29 mouse cellular contexts compared by ENCODE assay signal in the genomic region with DNA sequence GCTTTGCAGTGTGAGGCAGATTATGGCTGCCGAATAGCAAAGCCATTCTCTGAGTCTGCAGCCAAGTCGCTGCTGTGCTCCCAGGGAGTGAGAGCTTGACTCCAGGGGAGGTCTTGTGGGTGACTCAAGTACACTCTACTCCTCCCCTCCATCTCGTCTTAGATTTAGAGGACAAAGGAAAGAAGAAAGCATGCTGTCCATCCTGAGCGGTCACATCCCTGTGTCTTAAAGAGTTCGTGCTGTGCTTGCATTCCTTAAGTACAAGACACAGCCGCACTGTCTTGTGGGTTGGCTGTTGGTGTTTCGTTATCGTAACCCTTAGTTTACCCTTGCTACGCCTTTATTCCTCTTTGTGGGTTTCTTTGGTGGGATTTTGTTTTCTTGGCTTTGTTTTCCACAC. TPM values are rescaled to one million over a fixed set of nuclear protein-coding genes. Genes with fewer than 3 reads are reported as not detected.
DNase-seq lines count a peak whose midpoint lies in the region; ATAC-seq and TF ChIP-seq lines count a peak whose summit lies in the region.
"Had no signal": no experiment of that assay in that cellular context is flagged by ENCODE, and none has a peak within 500 bp of the region (broad histone marks: within the 10 kb centered on the region; RNA-seq: fewer than 3 reads in every experiment).

No protein-coding gene starts in this region.

- H3K9me3 ChIP-seq in forebrain, postnatal 0 days (ENCODE audit: low read length) = no peaks in the 10 kb centered on the region
- no peaks in the 10 kb centered on the region for H3K9me3 ChIP-seq in forebrain, embryonic 13.5 days (replicated peaks)
- no peaks in the 10 kb centered on the region for H3K9me3 ChIP-seq in kidney, embryonic 15.5 days (replicated peaks)
- H3K9me3 ChIP-seq in lung, postnatal 0 days (ENCODE audit: low read length) = no peaks in the 10 kb centered on the region
- no peaks in the 10 kb centered on the region for H3K9me3 ChIP-seq in stomach, postnatal 0 days (ENCODE audit: control insufficient read depth, low read length)
- H3K9me3 ChIP-seq: forebrain, embryonic 15.5 days; hindbrain, embryonic 12.5 days; limb, embryonic 12.5 days; midbrain, embryonic 10.5 days; midbrain, embryonic 15.5 days; neural tube, embryonic 15.5 days had no signal

- H3K27ac ChIP-seq in forebrain, postnatal 0 days (ENCODE audit: low read depth, low read length) = peak overlapping the region; percentile 54; the same call in 1 of the 2 replicates
- no peak overlapping the region for H3K27ac ChIP-seq in forebrain, embryonic 13.5 days
- H3K27ac ChIP-seq in kidney, embryonic 15.5 days = no peak overlapping the region
- H3K27ac ChIP-seq in lung, postnatal 0 days (ENCODE audit: low read length) = peak overlapping the region; percentile 71; the same call in 1 of the 2 replicates
- H3K27ac ChIP-seq in stomach, postnatal 0 days (replicated peaks) = 0 out of 2 replicates have a peak overlapping the region, but pooled peaks have one; percentile 8
- H3K27ac ChIP-seq: forebrain, embryonic 15.5 days; hindbrain, embryonic 12.5 days; limb, embryonic 12.5 days; midbrain, embryonic 10.5 days; midbrain, embryonic 15.5 days; neural tube, embryonic 15.5 days had no signal

- TF ChIP-seq CTCF in forebrain, postnatal 0 days (IDR thresholded peaks at IDR 0.05; ENCODE audit: low read depth) = no peak
- no peak for TF ChIP-seq CTCF in lung, postnatal 0 days (IDR thresholded peaks at IDR 0.05)
- no peak for TF ChIP-seq CTCF in stomach, postnatal 0 days (IDR thresholded peaks at IDR 0.05; ENCODE audit: low read depth)

- no peak for TF ChIP-seq EP300 in lung, postnatal 0 days (IDR thresholded peaks at IDR 0.05)
- TF ChIP-seq EP300 in stomach, postnatal 0 days (optimal IDR thresholded peaks at IDR 0.05) = no peak

- ATAC-seq in forebrain, postnatal 0 days = no peak
- ATAC-seq in forebrain, embryonic 13.5 days = no peak
- ATAC-seq in kidney, embryonic 15.5 days (replicated peaks; ENCODE audit: low FRiP score) = no peak
- ATAC-seq in lung, postnatal 0 days = no peak
- no peak for ATAC-seq in stomach, postnatal 0 days (ENCODE audit: low FRiP score, low TSS enrichment)
- ATAC-seq: forebrain, embryonic 15.5 days; intestine, postnatal 0 days; midbrain, embryonic 15.5 days had no signal

- H3K4me3 ChIP-seq in forebrain, postnatal 0 days (ENCODE audit: low read depth, low read length) = no peak overlapping the region
- H3K4me3 ChIP-seq in forebrain, embryonic 13.5 days = no peak overlapping the region
- H3K4me3 ChIP-seq in kidney, embryonic 15.5 days (replicated peaks) = no peak overlapping the region
- no peak overlapping the region for H3K4me3 ChIP-seq in lung, postnatal 0 days (ENCODE audit: low read depth, low read length)
- H3K4me3 ChIP-seq in stomach, postnatal 0 days (ENCODE audit: low read depth, low read length) = no peak overlapping the region
- H3K4me3 ChIP-seq: forebrain, embryonic 15.5 days; hindbrain, embryonic 12.5 days; limb, embryonic 12.5 days; midbrain, embryonic 10.5 days; midbrain, embryonic 15.5 days; neural tube, embryonic 15.5 days had no signal

- no peak overlapping the region for H3K9ac ChIP-seq in forebrain, postnatal 0 days
- H3K9ac ChIP-seq in forebrain, embryonic 13.5 days = no peak overlapping the region
- no peak overlapping the region for H3K9ac ChIP-seq in kidney, embryonic 15.5 days
- no peak overlapping the region for H3K9ac ChIP-seq in lung, postnatal 0 days (replicated peaks; ENCODE audit: low read depth)
- H3K9ac ChIP-seq in stomach, postnatal 0 days (ENCODE audit: low read length) = no peak overlapping the region
- H3K9ac ChIP-seq: forebrain, embryonic 15.5 days; hindbrain, embryonic 12.5 days; limb, embryonic 12.5 days; midbrain, embryonic 15.5 days; neural tube, embryonic 15.5 days had no signal

- 59% methylated on average over 9 of the region's 9 CpGs for WGBS in forebrain, postnatal 0 days
- 58% methylated on average over 9 of the region's 9 CpGs for WGBS in forebrain, embryonic 13.5 days
- WGBS in kidney, embryonic 15.5 days = 71% methylated on average over 9 of the region's 9 CpGs
- 63% methylated on average over 9 of the region's 9 CpGs for WGBS in lung, postnatal 0 days
- 62% methylated on average over 9 of the region's 9 CpGs for WGBS in stomach, postnatal 0 days

- DNase-seq in forebrain, postnatal 0 days = no peak
- DNase-seq in kidney, postnatal 14 days = peak; percentile 11
- DNase-seq in lung, postnatal 0 days (ENCODE audit: low spot score) = no peak
- DNase-seq in lung, postnatal 10 days = no peak
- no peak for DNase-seq in stomach, postnatal 0 days (ENCODE audit: low spot score)
- no peak for DNase-seq in cerebellum, postnatal 36 days
- DNase-seq: adrenal gland, postnatal 10 days; cerebellum, adult 11 months; cerebellum, adult 9-10 months; embryo, embryonic 11 days; gastrocnemius, postnatal 14 days; heart, postnatal 36 days; layer of hippocampus, adult 9-11 months; lung, adult 2 months; retina, postnatal 1 day; right cerebral cortex, postnatal 25 days; thymus, adult 18-20 months; thymus, postnatal 36 days had no signal

- no peaks in the 10 kb centered on the region for H3K36me3 ChIP-seq in forebrain, postnatal 0 days (ENCODE audit: insufficient read depth)
- H3K36me3 ChIP-seq in forebrain, embryonic 13.5 days (ENCODE audit: poor library complexity, severe bottlenecking) = no peaks in the 10 kb centered on the region
- no peaks in the 10 kb centered on the region for H3K36me3 ChIP-seq in kidney, embryonic 15.5 days
- H3K36me3 ChIP-seq in lung, postnatal 0 days (ENCODE audit: insufficient read depth, low read length) = no peaks in the 10 kb centered on the region
- no peaks in the 10 kb centered on the region for H3K36me3 ChIP-seq in stomach, postnatal 0 days (ENCODE audit: control insufficient read depth, insufficient read depth, low read length)
- H3K36me3 ChIP-seq: forebrain, embryonic 15.5 days; hindbrain, embryonic 12.5 days; limb, embryonic 12.5 days; midbrain, embryonic 10.5 days; midbrain, embryonic 15.5 days; neural tube, embryonic 15.5 days had no signal

- no peak overlapping the region for H3K4me2 ChIP-seq in forebrain, postnatal 0 days (ENCODE audit: low read depth)
- no peak overlapping the region for H3K4me2 ChIP-seq in forebrain, embryonic 13.5 days
- no peak overlapping the region for H3K4me2 ChIP-seq in kidney, embryonic 15.5 days
- no peak overlapping the region for H3K4me2 ChIP-seq in lung, postnatal 0 days (replicated peaks; ENCODE audit: low read depth, low read length)
- no peak overlapping the region for H3K4me2 ChIP-seq in stomach, postnatal 0 days (replicated peaks; ENCODE audit: low read depth)
- H3K4me2 ChIP-seq: forebrain, embryonic 15.5 days; heart, embryonic 11.5 days; hindbrain, embryonic 12.5 days; limb, embryonic 12.5 days; liver, embryonic 11.5 days; midbrain, embryonic 15.5 days; neural tube, embryonic 15.5 days had no signal

- H3K27me3 ChIP-seq in forebrain, postnatal 0 days (ENCODE audit: insufficient read depth, low read length) = no peaks in the 10 kb centered on the region
- H3K27me3 ChIP-seq in forebrain, embryonic 13.5 days = no peaks in the 10 kb centered on the region
- H3K27me3 ChIP-seq in kidney, embryonic 15.5 days = no peaks in the 10 kb centered on the region
- no peaks in the 10 kb centered on the region for H3K27me3 ChIP-seq in lung, postnatal 0 days (replicated peaks; ENCODE audit: insufficient read depth, low read length)
- H3K27me3 ChIP-seq in stomach, postnatal 0 days (ENCODE audit: control insufficient read depth, insufficient read depth, low read length) = no peaks in the 10 kb centered on the region
- H3K27me3 ChIP-seq: forebrain, embryonic 15.5 days; hindbrain, embryonic 12.5 days; midbrain, embryonic 15.5 days; neural tube, embryonic 15.5 days had no signal

- H3K4me1 ChIP-seq in forebrain, postnatal 0 days (ENCODE audit: insufficient read depth) = peaks cover 45% of the 10 kb centered on the region
- peaks cover 48% of the 10 kb centered on the region for H3K4me1 ChIP-seq in forebrain, embryonic 13.5 days
- H3K4me1 ChIP-seq in kidney, embryonic 15.5 days = peaks cover 22% of the 10 kb centered on the region
- peaks cover 2% of the 10 kb centered on the region; the same call in 1 of the 2 replicates for H3K4me1 ChIP-seq in lung, postnatal 0 days (ENCODE audit: insufficient read depth, low read depth, low read length)
- peaks cover 9% of the 10 kb centered on the region for H3K4me1 ChIP-seq in stomach, postnatal 0 days (replicated peaks; ENCODE audit: control insufficient read depth, insufficient read depth)

RNA-seq across cellular contexts. Expression of gene Ank, which starts 24.2 kb away (rescaled TPM):
- 31.5 and 35.5 TPM in 2 replicates for total RNA-seq in forebrain, postnatal 0 days (2014; rRNA removed)
- polyA plus RNA-seq in forebrain, postnatal 0 days (2015; fragmentation: Nextera tagmentation; extraction: Ambion mirVana) = 18.9 and 22.8 TPM in 2 replicates
- 9.2 and 9.7 TPM in 2 replicates for polyA plus RNA-seq in forebrain, embryonic 13.5 days (2015; fragmentation: Nextera tagmentation; extraction: Ambion mirVana)
- polyA plus RNA-seq in kidney, embryonic 15.5 days (2015; fragmentation: Nextera tagmentation; extraction: Ambion mirVana) = 8.8 and 10.5 TPM in 2 replicates
- 6.8 and 9.3 TPM in 2 replicates for polyA plus RNA-seq in lung, postnatal 0 days (2015; fragmentation: Nextera tagmentation; extraction: Ambion mirVana)
- polyA plus RNA-seq in stomach, postnatal 0 days (2015; fragmentation: Nextera tagmentation; extraction: Ambion mirVana) = 16.2 and 20.3 TPM in 2 replicates

Comparison
In these comparisons a context has a peak if more than half of its experiments do, and no peak if none do; other contexts are left out.
1. H3K27ac ChIP-seq: peak in forebrain, postnatal 0 days (single experiment), lung, postnatal 0 days (single experiment) and stomach, postnatal 0 days (single experiment); none in forebrain, embryonic 13.5 days (single experiment) and kidney, embryonic 15.5 days (single experiment).